Mouse (Mus musculus) central nervous system, embryonic 11.5 days (tissue): Measurements from ENCODE around the gene Bmi1. TPM values are rescaled to one million over a fixed set of nuclear protein-coding genes. Genes with fewer than 3 reads are reported as not detected.

ENCODE experiments used
- polyA plus RNA-seq: library from polyadenylated mRNA; depleted of rRNA; stranded (reverse); fragments of >200 nt; gene quantifications from 2 replicates; pipeline ENCODE4 v1.2.3, GENCODE M21; 2012; rRNA removed

Gene Bmi1
- 39.3 and 63.1 TPM in 2 replicates for polyA plus RNA-seq

GRCm38 (mm10) chr2:18676936-18677491 lies at the start of gene Bmi1:
Gene Bmi1 (plus strand): TSS chr2:18677018.

DNA sequence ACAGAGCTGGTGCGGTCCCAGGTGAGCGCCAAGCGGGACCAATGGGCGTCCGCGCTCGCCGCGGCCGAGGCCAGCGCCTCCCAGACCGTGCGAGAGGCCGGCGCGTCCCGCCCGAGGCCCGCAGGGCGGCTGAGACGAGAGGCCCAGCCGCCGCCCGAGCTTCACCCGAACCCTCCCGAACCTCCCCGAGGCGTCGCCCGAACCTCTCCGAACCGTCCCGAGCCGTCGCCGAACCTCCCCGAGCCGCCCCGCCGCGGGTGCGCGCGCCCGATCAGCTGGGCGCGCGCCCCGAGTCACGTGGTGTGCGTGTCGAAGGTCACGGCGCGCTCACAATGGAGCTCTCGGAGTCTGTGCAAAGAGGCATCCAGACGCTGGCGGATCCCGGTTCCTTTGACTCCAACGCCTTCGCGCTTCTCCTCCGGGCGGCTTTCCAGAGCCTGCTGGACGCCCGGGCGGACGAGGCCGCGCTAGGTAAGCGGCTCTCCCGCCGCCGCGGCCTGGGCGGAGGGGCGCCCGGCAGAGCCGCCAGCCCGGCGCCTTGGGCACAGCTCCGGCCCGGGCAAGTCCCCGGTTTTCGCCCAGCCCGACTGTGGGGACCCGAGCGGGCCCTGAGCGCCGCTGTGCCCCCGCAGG lies 4.6 kb upstream of the Bmi1 start, which contains the start of gene Commd3:
Gene Commd3, plus strand, starts transcription at position 252 of the 633 bp plus-strand sequence.

GRCm38 (mm10) chr2:18693871-18694610 lies 17.2 kb downstream of the Bmi1 start, which contains the start of gene Spag6:
Gene Spag6 (plus strand): TSS chr2:18694032.

Other genes with a start within 250 kb of the Bmi1 start
- gene Commd3, start 4.6 kb upstream of the Bmi1 start, polyA plus RNA-seq, result 92.6 and 113 TPM in 2 replicates
- gene Spag6, start 17.0 kb downstream of the Bmi1 start, polyA plus RNA-seq, result 0.08 and 0.36 TPM in 2 replicates